Mouse (Mus musculus) urinary bladder, postnatal 10 days (tissue): ENCODE results near the gene Hist2h4.
A peak's percentile ranks its signal among the peaks of the same experiment; 100 is the strongest.
"Not testable (repeated sequence)": the region's sequence is repeated elsewhere in the genome, so short reads cannot be mapped to it uniquely, and the experiment has no call there.

Experiments
- DNase-seq: peaks from one replicate; pipeline ENCODE4 v3.0.0; 2022; ENCODE audit warnings: low spot score

Hist2h4 gene

GRCm38 (mm10) chr3:96268776-96269378 lies 5.8 kb upstream of the Hist2h4 start:
- DNase-seq, result not testable (repeated sequence)

DNA sequence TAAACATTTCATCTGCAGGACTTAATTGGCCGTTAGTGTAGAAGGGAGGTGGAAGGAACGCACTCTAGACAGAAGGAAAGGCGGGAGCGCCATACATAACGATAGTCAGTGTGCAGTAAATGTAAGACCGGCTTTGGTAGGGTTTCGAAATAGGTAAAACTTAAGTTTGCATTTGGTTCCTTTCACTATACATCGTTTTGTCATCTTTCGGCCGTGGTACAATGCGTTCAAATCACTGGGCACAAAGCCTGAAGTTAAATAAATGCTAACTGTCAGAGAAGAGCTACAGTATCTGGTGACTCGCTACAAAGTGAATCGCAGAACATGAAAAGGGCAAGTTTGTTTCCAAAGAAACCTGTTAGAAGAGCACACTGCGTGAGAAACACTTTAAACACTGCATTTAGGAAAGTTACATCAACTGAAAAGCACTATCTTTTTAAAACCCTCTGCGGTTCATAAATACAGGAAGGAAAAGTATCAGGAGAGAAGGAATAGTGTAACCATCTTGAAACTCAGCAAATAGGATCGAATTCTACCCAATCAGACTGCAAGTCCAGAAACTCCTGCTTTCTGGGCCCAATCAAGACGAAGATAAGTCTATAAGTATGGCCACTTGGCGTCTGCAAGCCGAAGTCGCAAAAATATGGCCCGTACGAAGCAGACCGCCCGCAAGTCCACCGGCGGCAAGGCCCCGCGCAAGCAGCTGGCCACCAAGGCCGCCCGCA lies 5.1 kb upstream of the Hist2h4 start, which contains the start of gene Hist2h3b:
Gene Hist2h3b, plus strand, starts transcription at position 604 of the 725 bp plus-strand sequence.
- DNase-seq, result peak; percentile 35

DNA sequence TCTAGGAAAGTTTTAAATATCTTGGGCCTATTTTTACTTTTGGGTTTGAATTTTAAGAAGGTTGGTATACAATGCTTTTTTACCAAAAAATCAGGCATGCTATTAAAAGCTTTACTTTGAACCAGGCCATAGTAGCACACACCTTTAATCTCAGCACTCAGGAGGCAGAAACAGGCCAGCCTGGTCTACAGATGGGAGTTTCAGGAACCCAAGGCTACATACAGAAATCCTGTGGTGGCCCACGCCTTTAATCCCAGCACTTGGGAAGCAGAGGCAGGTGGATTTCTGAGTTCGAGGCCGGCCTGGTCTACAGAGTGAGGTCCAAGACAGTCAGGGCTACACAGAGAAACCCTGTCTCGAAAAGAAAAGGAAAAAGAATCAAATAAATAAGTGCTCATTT lies 4.4 kb upstream of the Hist2h4 start:
- no peak for DNase-seq

DNA sequence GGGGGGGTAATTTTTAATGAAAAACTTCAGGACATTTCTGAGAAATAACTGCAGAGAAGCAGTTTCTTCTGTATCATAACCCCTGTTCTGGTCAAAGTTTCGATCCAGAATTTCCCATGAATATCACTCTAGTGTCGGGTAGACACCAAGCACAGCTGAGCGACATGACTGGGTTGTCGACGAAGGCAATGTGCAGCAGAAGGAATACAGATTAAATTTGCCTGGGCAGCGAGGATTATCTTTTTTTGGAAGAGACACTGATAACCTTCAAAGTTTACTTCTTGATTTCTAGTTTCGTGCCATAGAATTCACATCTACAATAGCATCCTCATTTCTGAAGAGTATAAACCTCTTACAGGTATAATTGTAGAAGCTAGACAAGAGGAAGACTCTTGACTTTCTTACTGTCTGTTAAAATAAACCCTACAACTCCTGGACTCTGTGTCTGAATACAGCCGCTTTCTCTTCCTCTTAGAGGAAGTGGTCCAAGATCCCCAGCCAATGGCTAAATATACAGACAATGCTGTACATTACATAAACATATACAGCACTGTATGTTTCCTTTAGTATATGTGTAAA lies 3.1 kb upstream of the Hist2h4 start:
- DNase-seq, result no peak

DNA sequence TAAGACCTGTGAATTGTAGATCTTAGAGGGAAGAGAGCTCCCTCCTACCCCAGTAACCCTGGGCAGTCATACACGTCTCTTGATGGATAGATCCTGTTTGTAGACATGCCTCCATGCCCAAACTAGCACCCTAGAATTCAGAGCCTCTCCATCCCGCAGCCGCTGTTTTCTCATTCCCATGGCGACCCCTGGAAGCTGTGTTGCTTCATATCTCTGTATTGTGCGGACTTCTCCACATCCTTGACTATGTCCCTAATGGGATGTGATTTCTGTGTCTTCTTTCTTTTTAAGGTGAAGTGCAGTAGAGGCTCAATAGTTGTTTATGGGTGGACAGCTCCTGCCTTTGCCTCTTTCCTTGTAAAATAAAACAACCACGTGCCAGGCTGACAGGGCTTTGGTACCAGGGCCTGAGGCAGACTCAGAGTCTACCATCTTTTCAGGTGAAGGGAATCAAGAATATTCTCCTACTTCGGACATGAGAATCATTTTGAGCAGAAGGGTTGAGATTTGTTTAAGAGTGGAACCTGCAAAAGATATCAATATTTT lies 1.4 kb upstream of the Hist2h4 start:
- DNase-seq, result no peak

GRCm38 (mm10) chr3:96263558-96264403 lies 670 bp upstream of the Hist2h4 start:
- no peak for DNase-seq

- peak; percentile 30 for DNase-seq
Measured at GRCm38 (mm10) chr3:96262216-96262875, 765 bp downstream of the Hist2h4 start.

DNA sequence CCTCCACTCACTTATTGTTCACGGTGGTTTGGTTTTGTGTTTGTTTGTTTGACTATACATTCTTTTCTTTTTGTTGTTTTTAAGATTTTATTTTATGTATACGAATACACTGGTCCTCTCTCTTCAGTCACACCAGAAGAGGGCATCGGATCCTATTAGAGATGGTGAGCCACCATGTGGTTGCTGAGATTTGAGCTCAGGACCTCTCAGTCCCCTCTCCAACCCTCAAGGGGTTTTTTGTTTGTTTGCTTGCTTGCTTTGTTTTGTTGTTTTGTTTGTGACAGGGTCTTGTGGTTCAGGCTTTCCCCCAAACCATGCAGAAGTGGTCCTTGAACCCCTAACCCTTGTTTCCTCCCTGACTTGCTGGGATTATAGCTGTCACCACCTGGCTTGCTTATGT lies 1.5 kb downstream of the Hist2h4 start:
- no peak for DNase-seq

- DNase-seq, result no peak
Measured at GRCm38 (mm10) chr3:96260220-96260619, 2.9 kb downstream of the Hist2h4 start.

DNA sequence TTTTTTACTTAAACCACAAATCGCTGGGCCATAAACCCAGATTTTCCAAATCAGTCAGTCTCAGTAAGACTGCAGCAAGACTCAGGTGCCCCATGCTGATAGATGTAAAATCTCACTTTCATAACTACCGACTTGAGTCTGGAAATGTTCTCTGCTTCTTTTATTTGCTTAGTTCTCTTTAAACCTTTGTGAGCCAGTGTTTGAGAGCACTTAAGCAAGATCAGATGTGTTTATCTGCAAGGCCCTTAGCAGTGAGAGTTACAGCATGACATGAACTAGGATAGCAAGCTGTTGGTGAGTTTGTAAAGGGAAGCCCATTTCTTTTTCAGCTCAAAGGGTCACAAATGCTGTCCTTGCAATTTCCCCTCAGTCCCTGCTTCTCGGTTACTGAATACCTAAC lies 5.9 kb downstream of the Hist2h4 start:
- no peak for DNase-seq

DNA sequence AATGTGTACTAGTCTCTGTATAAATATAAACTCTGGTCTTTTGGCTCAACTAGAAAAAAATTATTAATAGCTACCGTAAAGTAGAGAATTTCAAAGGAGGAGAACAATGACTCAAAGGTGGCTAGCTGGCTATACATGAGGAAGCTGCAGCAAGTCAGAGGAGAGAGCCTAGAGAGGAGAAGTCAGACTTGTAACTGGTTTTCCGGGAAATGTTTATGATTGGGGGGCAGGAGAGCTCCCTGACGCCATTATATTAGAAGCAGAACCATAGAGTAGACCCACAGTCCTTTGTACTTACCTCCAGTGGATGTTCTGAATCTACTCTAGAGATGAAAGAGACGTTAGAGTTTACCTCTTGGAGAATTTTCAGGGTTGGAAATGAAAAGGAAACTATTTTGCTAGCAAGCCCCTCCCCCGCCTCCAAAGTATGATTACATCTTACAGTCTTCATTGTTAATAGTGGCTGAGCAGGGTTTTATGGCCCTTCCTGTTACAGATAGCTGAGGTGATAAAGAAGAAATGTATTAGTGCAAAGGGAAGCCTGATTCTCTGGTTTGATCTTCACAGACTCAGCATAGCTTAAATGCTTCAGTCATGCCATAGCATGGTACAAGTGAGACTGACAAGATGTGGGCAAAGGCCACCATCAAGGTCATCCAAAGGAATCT lies 7.1 kb downstream of the Hist2h4 start:
- no peak for DNase-seq

- DNase-seq, result no peak
Measured at GRCm38 (mm10) chr3:96254683-96255355, 8.3 kb downstream of the Hist2h4 start.

GRCm38 (mm10) chr3:96251787-96252186 lies 11.3 kb downstream of the Hist2h4 start:
- DNase-seq, result no peak

- no peak for DNase-seq
Measured at GRCm38 (mm10) chr3:96250890-96251289, 12.2 kb downstream of the Hist2h4 start.

GRCm38 (mm10) chr3:96249034-96249345 lies 14.1 kb downstream of the Hist2h4 start:
- no peak for DNase-seq

GRCm38 (mm10) chr3:96248141-96249033 lies 14.7 kb downstream of the Hist2h4 start:
- no peak for DNase-seq

GRCm38 (mm10) chr3:96247356-96248140 lies 15.6 kb downstream of the Hist2h4 start:
- DNase-seq, result no peak

DNA sequence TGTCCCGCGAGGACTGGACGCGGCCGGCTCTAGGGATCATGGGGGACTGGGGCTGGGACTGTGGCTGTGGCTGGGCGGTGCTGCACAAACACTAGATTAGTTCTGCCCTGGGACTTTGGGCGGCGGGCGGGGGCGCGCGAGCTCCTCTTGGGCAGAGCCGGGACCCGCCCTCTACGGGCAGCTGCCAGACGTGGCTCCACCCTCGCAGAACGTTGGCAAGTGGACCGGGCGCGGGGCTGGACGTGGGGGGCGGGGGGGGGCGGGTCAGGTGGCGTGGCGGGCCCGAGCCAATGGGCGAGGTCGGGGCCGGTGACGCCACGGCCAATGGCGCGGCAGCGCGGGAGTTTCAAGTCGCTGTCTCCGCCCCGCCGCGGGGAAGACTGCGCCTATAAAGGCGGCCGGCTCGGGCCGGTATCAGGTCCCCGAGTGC lies 16.7 kb downstream of the Hist2h4 start, which contains the start of gene Hist2h3c1:
Gene Hist2h3c1, plus strand, starts transcription at position 259 of the 430 bp plus-strand sequence.
- not testable (repeated sequence) for DNase-seq

- not testable (repeated sequence) for DNase-seq
Measured at GRCm38 (mm10) chr3:96246018-96246417, 17.1 kb downstream of the Hist2h4 start.
